Mouse (Mus musculus): ENCODE data around the gene Cox19. TPM values are rescaled to one million over a fixed set of nuclear protein-coding genes. Genes with fewer than 3 reads are reported as not detected.

Gene Cox19
- polyA plus RNA-seq, 1 experiment from 2014 or later, result 118 TPM

DNA sequence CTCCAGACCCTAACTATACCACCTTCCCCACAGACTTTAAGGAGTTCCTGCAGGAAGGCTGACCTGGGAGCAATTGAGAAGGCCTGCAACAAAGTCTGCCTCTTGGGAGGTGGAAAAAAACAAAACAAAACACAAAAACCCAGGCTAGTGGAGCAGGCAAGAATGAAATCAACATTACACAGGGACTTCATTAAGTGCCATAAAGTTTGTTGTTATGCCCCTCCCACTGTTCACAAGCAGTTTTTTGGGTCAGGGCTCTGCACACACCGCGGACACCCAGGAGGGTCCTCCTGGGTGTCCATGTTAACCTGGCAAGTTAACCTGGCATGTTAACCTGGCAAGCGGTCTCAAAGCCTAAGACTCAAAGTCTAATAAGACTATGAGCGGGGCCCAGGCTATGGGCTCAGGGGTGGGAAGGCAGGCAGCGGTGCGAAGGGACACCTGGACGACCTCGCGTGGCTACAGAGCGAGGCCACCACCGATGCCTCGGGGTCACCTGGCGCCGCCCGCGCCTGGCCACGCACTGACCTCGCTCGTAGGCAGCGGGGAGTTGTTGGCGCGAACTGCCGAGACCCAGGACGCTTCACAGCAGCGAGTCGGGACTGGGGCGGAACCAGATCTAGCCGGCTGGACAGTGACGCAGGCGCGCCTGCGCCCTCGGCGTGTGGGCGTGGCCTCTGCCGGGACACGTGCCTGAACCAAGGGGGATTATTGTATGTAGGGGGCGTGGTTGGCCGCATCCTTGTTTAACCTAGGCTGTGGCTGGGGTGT is 20.6 kb upstream of the Cox19 start:
- H3K4me2 ChIP-seq, result peak overlapping the region; percentile 79
- peak overlapping the region; percentile 66 for H3K4me3 ChIP-seq (replicated peaks)
- no peaks in the 10 kb centered on the region for H3K27me3 ChIP-seq
- 2% methylated on average over 39 of the region's 39 CpGs for WGBS
- peaks cover 22% of the 10 kb centered on the region for H3K4me1 ChIP-seq (replicated peaks)
- no peaks in the 10 kb centered on the region for H3K9me3 ChIP-seq
- ATAC-seq (ENCODE audit: insufficient number of reproducible peaks, insufficient read depth, low FRiP score, low TSS enrichment, low read depth), result peak; percentile 94
- peak overlapping the region; percentile 92 for H3K9ac ChIP-seq (replicated peaks)
- H3K27ac ChIP-seq, result peak overlapping the region; percentile 92
- H3K36me3 ChIP-seq, result no peaks in the 10 kb centered on the region

DNA sequence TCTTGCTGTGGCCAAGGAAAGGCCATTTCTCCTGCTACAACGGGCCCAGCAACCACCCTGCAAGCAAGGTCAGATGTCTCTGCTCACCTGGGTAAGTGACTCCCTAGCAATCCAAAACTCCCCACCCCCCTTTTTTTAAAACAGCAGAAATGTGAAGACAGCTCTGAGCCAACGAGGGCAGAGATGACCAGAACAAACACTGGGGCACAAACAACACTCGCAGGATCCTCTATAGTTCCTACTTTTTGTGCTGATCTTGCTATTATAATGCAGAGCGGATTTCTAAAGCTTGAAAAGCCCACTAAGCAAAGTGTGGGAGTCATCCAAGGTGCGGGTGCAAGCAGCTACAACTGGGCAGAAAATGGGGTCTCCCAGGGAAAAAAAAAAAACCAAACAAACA is 19.9 kb upstream of the Cox19 start:
- 66% methylated on average over 5 of the region's 5 CpGs for WGBS
- Histone ChIP-seq H3K4me3 (replicated peaks) (peak overlapping the region; percentile 66), H3K9me3 (no peaks in the 10 kb centered on the region), H3K27ac (0 out of 2 replicates have a peak overlapping the region, but pooled peaks have one; percentile 13), H3K4me1 (replicated peaks) (peaks cover 22% of the 10 kb centered on the region), H3K9ac (replicated peaks) (peak overlapping the region; percentile 92), H3K4me2 (peak overlapping the region; percentile 79), H3K36me3 (no peaks in the 10 kb centered on the region), H3K27me3 (no peaks in the 10 kb centered on the region)
- no peak for ATAC-seq (ENCODE audit: insufficient number of reproducible peaks, insufficient read depth, low FRiP score, low TSS enrichment, low read depth)

DNA sequence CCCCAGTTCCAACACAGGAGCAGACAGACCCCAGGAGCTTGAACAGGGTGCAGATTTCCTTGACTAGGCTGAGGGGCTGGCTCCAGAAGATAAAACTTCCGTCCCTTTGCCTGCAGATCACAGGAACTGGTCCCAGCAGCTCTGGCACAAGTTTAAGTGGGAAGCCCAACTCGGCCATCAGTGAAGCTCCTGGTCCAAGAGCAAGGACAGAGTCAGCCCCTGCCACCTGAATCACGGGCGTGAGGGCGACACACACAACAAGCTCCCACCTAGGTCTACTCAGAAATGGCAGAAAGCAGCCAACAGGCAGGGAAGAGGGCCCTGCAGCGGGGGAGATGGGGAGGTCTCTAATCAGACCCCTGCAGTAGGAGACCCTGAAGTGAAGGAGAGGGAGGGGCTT is 19.1 kb upstream of the Cox19 start:
- H3K4me3 ChIP-seq (replicated peaks), result no peak overlapping the region

DNA sequence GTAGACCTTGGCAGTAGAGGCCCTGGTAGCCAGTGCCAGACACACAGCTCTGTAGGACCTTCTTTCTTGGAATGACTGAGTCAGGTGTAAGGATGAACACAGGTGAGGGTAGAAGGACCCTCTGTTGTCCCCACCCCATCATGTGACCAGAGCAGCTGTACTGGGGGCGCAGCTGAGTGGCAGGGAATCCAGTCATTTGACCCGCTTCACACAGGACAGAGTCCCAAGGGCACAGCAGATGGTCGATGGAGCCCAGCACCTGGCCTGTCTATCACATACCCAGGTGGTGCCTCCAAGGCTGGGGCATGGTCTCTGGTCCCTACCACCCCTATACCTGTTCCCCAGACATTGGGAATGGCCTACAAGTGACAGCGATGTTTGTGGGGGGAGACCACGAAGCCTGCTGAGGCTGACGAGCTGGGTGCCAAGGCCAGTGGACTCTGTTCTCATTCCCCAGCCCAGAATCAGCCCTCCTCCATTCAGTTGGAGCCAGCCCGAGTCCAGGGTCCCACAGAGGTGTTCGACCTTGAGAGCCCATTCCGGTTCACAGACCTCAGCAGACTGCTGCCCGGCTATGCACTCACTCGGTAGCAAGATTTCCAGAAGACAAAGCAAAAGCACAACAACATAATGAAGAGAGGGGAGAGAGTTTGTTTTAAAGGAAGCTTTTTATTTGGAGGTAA is 17.6 kb upstream of the Cox19 start:
- ATAC-seq (ENCODE audit: insufficient number of reproducible peaks, insufficient read depth, low FRiP score, low TSS enrichment, low read depth), result no peak
- peaks cover 39% of the 10 kb centered on the region for H3K4me1 ChIP-seq (replicated peaks)
- 83% methylated on average over 11 of the region's 11 CpGs for WGBS

More for the DNA sequence above, 19.1 kb upstream of the Cox19 start:
- no peak overlapping the region for H3K27ac ChIP-seq
- H3K36me3 ChIP-seq, result no peaks in the 10 kb centered on the region
- no peaks in the 10 kb centered on the region for H3K27me3 ChIP-seq
- H3K4me1 ChIP-seq (replicated peaks), result peaks cover 28% of the 10 kb centered on the region
- 81% methylated on average over 6 of the region's 6 CpGs for WGBS
- ATAC-seq (ENCODE audit: insufficient number of reproducible peaks, insufficient read depth, low FRiP score, low TSS enrichment, low read depth), result no peak
- peak overlapping the region; percentile 28; the same call in 1 of the 2 replicates for H3K9ac ChIP-seq (replicated peaks)
- H3K9me3 ChIP-seq, result no peaks in the 10 kb centered on the region
- no peak overlapping the region for H3K4me2 ChIP-seq

DNA sequence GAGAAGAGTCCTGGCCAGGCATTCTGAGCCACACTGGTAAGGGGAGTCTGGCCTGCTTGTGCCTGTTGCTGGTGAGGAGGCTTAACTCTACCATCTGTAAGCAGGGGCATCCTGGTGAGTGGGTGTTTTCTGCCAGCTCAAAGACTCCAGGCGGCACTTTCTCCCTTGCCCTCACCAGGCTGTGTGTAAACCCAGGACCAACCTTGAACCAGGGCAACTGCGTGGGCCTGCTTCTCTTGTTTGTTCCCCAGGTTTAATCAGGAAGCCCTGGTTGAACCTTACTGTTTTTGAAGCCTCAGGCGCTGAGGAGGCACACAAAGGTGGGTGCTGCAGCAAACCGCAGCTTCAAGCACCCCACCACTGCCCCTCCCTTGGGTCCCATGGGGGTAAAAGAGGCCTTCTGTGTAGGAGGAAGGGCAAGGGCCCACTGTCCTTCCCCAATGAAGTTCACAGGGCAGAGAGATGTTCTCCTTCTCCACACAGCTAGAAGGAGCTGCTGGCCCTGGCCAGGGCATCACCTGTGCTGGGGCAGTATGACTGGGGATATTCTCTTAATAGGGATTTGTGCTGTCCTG is 16.8 kb upstream of the Cox19 start:
- Histone ChIP-seq H3K4me2 (no peak overlapping the region), H3K4me1 (replicated peaks) (peaks cover 39% of the 10 kb centered on the region), H3K27me3 (no peaks in the 10 kb centered on the region), H3K9ac (replicated peaks) (no peak overlapping the region), H3K9me3 (no peaks in the 10 kb centered on the region), H3K4me3 (replicated peaks) (no peak overlapping the region), H3K36me3 (0 out of 2 replicates have a peak, but pooled peaks cover 3% of the 10 kb centered on the region), H3K27ac (no peak overlapping the region)
- ATAC-seq (ENCODE audit: insufficient number of reproducible peaks, insufficient read depth, low FRiP score, low TSS enrichment, low read depth), result no peak
- WGBS, result 92% methylated on average over 4 of the region's 4 CpGs

More for the DNA sequence above, 17.6 kb upstream of the Cox19 start:
- Histone ChIP-seq H3K9me3 (no peaks in the 10 kb centered on the region), H3K27ac (no peak overlapping the region), H3K4me2 (no peak overlapping the region), H3K9ac (replicated peaks) (no peak overlapping the region), H3K27me3 (no peaks in the 10 kb centered on the region), H3K36me3 (0 out of 2 replicates have a peak, but pooled peaks cover under 1% of the 10 kb centered on the region), H3K4me3 (replicated peaks) (no peak overlapping the region)

DNA sequence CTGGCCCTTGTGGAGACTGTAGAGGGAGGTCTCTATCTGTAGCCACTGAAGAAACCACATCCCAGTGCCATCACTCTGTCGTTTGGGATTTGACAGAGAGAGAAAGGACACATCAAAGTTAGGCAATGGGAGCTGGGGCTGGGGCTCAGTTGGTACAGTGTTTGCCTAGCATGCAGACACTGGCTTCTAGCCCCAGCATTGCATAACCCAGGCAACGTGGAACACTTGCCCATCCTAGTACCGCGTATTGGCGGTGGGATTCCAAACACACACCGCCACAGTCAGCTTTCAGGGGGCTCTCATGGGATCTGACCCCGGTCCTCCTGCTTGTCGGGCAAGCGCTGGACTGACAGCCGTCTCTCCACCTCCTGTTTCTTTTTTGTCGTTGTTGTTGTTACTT is 15.3 kb upstream of the Cox19 start:
- H3K9me3 ChIP-seq, result no peaks in the 10 kb centered on the region
- ATAC-seq (ENCODE audit: insufficient number of reproducible peaks, insufficient read depth, low FRiP score, low TSS enrichment, low read depth), result no peak
- H3K4me3 ChIP-seq (replicated peaks), result no peak overlapping the region
- no peak overlapping the region for H3K27ac ChIP-seq
- no peak overlapping the region for H3K4me2 ChIP-seq
- H3K36me3 ChIP-seq, result 0 out of 2 replicates have a peak, but pooled peaks cover 3% of the 10 kb centered on the region
- no peaks in the 10 kb centered on the region for H3K27me3 ChIP-seq
- WGBS, result 84% methylated on average over 11 of the region's 11 CpGs
- H3K9ac ChIP-seq (replicated peaks), result no peak overlapping the region
- H3K4me1 ChIP-seq (replicated peaks), result peaks cover 30% of the 10 kb centered on the region

DNA sequence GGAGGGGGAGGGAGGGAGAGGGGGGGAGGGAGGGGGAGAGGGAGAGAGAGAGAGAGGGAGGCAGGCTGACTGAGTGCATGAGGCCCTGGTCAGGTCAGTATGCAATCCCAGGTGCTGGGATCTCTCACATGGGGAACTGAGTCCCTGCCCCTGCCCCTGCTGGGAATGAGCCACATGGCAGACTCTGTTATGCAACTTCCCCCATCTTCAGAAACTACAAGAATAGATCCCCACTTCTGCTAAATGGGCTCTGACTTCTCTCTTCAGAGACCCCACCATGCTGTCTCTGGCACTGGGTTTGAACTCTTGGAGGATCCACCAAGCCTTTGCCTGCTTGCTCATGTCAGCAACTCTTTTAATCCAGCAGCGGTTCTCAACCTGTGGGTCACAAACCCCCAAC is 14.6 kb upstream of the Cox19 start:
- WGBS, result 73% methylated on average over 1 of the region's 1 CpGs
- Histone ChIP-seq H3K4me2 (no peak overlapping the region), H3K36me3 (0 out of 2 replicates have a peak, but pooled peaks cover 3% of the 10 kb centered on the region), H3K27me3 (no peaks in the 10 kb centered on the region), H3K9me3 (no peaks in the 10 kb centered on the region), H3K9ac (replicated peaks) (no peak overlapping the region), H3K4me1 (replicated peaks) (peaks cover 24% of the 10 kb centered on the region), H3K27ac (no peak overlapping the region), H3K4me3 (replicated peaks) (no peak overlapping the region)
- no peak for ATAC-seq (ENCODE audit: insufficient number of reproducible peaks, insufficient read depth, low FRiP score, low TSS enrichment, low read depth)

DNA sequence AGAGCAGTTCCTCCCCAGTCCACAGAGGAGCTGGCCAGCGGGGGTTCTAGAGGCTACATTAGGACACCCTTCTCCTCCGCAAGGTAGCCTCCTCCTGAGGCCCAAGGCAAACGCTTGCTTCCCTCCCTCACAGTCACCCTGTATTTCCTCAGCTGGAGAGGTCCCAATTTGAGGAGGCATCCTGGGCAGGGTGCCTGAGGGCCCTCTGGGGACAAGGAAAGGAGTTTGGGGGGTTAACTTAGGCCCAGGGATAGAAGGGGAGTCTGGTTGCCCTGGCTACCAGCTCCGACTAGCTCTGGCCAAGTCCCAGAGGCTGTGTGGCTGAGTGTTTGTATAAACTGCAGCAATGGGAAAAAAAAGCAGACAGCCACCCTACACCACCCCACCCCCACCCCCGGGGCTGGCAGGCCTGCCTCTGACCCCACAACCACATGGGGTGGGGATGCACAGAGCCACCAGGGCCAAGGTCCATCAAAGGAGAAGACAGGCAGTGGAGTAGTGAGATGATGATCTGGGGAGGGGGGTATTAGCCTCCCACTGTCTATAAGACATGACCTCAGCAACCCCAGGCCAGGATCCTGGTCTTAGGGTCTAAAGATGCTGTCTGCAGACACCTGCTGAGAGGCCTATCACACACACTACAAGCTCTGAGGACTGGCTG is 13.8 kb upstream of the Cox19 start:
- ATAC-seq (ENCODE audit: insufficient number of reproducible peaks, insufficient read depth, low FRiP score, low TSS enrichment, low read depth), result no peak
- Histone ChIP-seq H3K9ac (replicated peaks) (peak overlapping the region; percentile 54), H3K27me3 (no peaks in the 10 kb centered on the region), H3K9me3 (no peaks in the 10 kb centered on the region), H3K4me1 (replicated peaks) (peaks cover 18% of the 10 kb centered on the region), H3K4me2 (peak overlapping the region; percentile 21), H3K4me3 (replicated peaks) (no peak overlapping the region), H3K36me3 (peaks cover 7% of the 10 kb centered on the region; the same call in 1 of the 2 replicates), H3K27ac (peak overlapping the region; percentile 26)
- WGBS, result 33% methylated on average over 5 of the region's 5 CpGs

DNA sequence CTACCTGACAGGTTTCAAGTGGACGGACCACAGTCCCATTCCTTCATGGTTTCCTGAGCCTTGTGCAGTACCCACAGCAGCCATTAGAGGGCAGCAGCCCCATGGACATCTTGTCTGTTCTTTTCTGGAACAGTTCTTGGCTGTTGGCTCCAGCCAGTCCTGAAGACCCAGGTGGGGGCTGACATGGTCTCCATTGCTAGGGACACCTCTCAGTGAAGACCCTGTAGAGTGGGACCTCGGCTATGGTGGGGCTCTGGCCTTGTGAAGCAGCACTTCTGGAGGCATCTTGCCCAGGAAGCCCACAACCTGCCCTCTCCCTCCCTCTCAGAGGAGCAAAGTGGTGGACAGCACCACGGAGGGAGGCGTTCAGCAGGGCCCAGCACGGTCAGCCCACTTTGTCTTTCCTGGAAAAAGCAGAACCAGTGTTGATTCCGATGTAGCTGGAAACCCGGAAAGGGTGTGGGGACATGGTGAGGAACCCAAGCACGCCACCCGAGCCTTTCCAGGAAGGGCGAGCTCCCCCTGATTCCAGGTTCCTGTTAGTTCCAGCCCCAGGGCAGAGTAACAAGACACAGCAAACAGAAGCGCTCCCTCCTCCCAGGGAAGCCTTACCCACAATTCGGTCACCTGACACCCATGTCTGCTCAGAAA is 13.2 kb upstream of the Cox19 start:
- WGBS, result 28% methylated on average over 12 of the region's 12 CpGs
- Histone ChIP-seq H3K9me3 (no peaks in the 10 kb centered on the region), H3K27me3 (no peaks in the 10 kb centered on the region), H3K4me3 (replicated peaks) (no peak overlapping the region), H3K4me1 (replicated peaks) (peaks cover 18% of the 10 kb centered on the region), H3K27ac (peak overlapping the region; percentile 26), H3K36me3 (peaks cover 7% of the 10 kb centered on the region; the same call in 1 of the 2 replicates), H3K4me2 (peak overlapping the region; percentile 21; the same call in 1 of the 2 replicates), H3K9ac (replicated peaks) (peak overlapping the region; percentile 54)
- ATAC-seq (ENCODE audit: insufficient number of reproducible peaks, insufficient read depth, low FRiP score, low TSS enrichment, low read depth), result no peak; the same call in 1 of the 2 replicates

DNA sequence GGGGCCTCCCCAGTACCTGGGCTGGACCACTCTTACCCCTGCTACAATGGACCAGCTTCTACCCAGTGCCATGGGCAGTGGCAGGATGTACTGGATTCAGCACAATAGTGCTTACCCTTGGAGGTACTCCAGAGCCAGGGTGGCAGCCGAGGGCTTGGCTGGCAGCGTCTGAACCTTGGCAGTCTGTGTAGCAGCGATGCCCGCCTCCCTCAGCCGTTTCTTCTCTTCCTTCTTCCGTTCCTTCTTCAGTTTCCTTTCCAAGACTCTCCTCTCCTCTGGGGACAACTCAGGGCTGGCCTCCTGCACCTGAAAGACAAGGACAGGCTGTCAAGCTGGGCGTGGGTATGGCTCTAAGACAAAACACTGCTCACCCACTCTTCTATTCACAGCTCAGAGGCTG is 12.6 kb upstream of the Cox19 start:
- no peak overlapping the region for H3K4me3 ChIP-seq (replicated peaks)
- WGBS, result 79% methylated on average over 7 of the region's 7 CpGs
- H3K4me1 ChIP-seq (replicated peaks), result peaks cover 18% of the 10 kb centered on the region
- no peaks in the 10 kb centered on the region for H3K27me3 ChIP-seq
- H3K9me3 ChIP-seq, result no peaks in the 10 kb centered on the region
- no peak; the same call in 1 of the 2 replicates for ATAC-seq (ENCODE audit: insufficient number of reproducible peaks, insufficient read depth, low FRiP score, low TSS enrichment, low read depth)
- H3K27ac ChIP-seq, result no peak overlapping the region
- no peak overlapping the region for H3K4me2 ChIP-seq
- H3K36me3 ChIP-seq, result peaks cover 7% of the 10 kb centered on the region; the same call in 1 of the 2 replicates
- H3K9ac ChIP-seq (replicated peaks), result no peak overlapping the region

Measured in limb, embryonic 12.5 days (tissue).